Mouse (Mus musculus) brown adipose tissue, adult 24 weeks (tissue): ENCODE measurements around the gene Lemd1. TPM values are rescaled to one million over a fixed set of nuclear protein-coding genes. Genes with fewer than 3 reads are reported as not detected.

Source experiments
- H3K27ac ChIP-seq: fragments of 200-500 bp; replicated peaks from 2 replicates; pipeline ENCODE4 v1.5.1; 2012; ENCODE audit warnings: low read depth, mild to moderate bottlenecking, low read length
- H3K4me1 ChIP-seq: fragments of 200-500 bp; 2 replicates; pipeline ENCODE4 v1.6.1; 2012; ENCODE audit warnings: low read length, mixed read lengths; ENCODE audit not compliant: control insufficient read depth, insufficient read depth, insufficient read length
- H3K4me3 ChIP-seq: fragments of 200-500 bp; 2 replicates; pipeline ENCODE4 v1.5.1; 2012; ENCODE audit warnings: low read depth, mild to moderate bottlenecking, low read length, moderate library complexity; ENCODE audit not compliant: insufficient read depth
- polyA plus RNA-seq: library from polyadenylated mRNA; stranded (reverse); fragments of >200 nt; gene quantifications from 2 replicates; pipeline ENCODE4 v1.2.4, GENCODE M21; 2012; ENCODE audit not compliant: missing spikeins, insufficient read depth, insufficient read length

Lemd1 gene
- polyA plus RNA-seq, 1 experiment, result not detected

DNA sequence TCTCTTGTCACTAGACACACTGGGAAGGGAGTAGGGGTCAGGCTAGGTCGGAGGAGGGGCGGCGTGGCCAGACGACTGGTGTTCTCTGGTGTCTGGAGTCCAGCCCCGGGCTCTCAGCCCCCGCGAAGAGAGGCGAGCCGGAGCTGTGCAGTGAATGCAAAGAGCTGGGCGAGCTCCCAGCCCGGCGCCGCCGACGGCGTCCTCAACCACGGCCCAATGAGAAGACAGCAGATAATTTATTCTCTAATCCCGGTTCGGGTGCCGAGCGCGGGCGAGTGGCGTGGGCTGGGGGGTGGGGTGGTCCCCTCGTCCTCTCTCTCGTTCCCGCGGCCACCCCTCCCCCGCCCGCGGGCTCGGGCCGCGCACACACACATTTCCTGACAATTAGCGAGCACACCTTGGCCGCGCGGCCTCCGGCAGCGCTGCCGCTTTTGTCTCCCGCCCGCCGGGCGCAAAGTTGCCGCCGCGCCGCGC is 1.2 kb upstream of the Lemd1 start:
- no peaks in the 10 kb centered on the region; the same call in 1 of the 2 replicates for H3K4me1 ChIP-seq
- peak overlapping the region; percentile 53 for H3K4me3 ChIP-seq
- no peak overlapping the region for H3K27ac ChIP-seq

DNA sequence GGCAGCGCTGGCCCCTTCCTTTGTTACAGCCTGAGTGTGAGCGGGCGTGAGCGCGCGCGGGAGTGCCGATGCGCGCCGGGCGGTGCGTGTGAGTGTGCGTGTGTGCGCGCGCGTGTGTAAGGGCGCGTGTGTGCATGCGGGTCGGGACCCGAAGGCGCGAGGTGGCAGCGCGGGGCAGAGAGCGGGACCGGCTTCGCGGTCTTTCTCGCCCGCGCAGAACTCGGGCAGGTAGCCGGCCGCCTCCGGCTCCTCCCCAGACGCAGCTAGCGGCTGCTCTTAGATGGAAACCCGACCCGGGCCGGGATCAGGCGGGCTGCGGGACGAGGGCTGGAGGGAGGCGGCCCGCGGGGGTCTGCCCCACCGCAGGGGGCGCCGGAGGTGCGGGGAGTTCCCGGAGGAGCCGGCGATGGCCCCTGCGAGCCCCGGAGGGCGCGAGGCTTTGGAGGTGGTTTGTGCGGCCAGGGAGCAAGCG is 574 bp upstream of the Lemd1 start:
- no peak overlapping the region for H3K27ac ChIP-seq
- H3K4me1 ChIP-seq, result no peaks in the 10 kb centered on the region; the same call in 1 of the 2 replicates
- peak overlapping the region; percentile 44 for H3K4me3 ChIP-seq

DNA sequence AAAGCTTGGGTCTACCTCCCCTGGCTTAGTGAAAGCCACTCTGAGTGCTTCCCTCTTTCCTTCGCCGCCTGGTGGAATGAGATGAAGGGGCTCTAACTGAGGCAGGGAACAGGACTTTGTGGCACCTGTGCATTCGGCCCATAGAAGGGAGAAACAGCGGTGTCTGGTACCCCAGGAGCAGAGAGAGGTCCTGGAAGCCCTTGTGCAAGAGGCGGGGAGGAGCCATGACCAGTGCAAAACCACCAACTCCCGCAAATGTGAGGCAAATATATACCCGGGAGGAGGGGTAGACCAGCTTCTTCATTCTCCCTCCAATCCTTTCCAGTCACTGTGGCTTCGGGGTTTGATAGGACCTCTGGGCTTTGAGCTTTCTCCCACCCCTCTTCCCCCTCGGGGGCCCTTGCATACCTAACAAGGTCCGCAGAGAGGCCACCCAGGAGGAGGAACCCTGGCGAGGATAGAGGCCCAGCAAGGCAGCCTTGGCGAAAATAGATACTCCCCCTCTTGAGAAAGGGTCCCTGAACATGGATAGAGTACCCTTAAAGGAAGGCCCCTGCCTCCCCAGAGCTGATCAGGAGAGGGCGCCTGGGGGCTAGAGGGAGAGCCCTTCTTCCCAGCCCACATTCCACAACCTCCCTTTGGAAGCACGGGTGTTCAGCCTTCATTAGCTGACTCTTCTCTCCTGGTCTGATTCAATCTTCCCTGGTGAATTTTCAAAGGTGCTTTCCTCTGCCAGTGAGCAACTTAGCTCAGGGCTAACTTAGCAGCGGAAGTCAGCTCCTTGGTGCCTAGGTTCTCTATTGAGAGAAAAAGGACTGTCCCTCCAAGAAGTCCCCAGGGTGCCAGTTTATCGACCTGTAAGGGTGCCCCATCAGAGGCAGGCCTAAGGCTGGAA is 802 bp downstream of the Lemd1 start:
- no peak overlapping the region for H3K4me3 ChIP-seq
- no peak overlapping the region for H3K27ac ChIP-seq
- H3K4me1 ChIP-seq, result no peaks in the 10 kb centered on the region; the same call in 1 of the 2 replicates

DNA sequence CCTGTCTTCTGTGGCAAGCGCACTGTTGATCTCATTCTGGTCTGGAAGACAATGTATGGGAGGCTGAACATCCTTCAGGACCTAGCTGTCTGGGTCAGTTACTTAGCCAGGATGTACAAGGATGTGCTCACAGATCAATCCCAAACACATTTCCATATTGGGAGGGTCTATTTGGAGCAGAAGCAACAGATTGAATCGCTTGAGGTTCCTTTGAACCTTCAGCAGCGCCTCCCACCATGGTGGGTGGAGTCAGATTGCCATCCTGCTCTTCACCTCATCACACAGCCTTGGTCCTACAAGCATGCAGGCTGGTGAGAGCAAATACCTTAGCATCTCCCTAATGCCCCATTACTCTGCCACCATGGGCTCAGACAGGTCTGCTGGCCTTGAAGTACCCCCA is 2.6 kb downstream of the Lemd1 start:
- H3K4me1 ChIP-seq, result no peaks in the 10 kb centered on the region; the same call in 1 of the 2 replicates
- H3K4me3 ChIP-seq, result no peak overlapping the region
- H3K27ac ChIP-seq, result no peak overlapping the region

DNA sequence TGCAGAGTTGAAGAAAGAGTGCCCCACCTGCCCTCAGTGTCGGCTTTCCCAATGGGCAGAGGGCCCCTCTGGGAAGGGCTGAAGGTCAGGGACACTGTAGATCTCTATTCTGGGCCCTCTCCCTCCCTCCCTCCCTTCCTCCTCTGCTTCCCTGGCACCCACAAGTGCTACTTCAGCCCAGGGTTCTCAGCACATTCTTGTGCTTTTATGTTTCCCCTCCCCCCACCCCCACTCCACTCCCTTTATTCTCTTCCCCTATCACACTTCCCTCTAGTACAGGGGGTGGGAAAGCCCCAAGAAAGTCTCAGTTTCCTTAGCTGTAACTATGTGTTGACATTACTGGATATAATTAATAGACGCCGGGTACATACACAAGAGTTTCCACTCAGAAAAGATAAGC is 3.4 kb downstream of the Lemd1 start:
- H3K4me1 ChIP-seq, result no peaks in the 10 kb centered on the region; the same call in 1 of the 2 replicates
- no peak overlapping the region for H3K27ac ChIP-seq
- H3K4me3 ChIP-seq, result no peak overlapping the region

DNA sequence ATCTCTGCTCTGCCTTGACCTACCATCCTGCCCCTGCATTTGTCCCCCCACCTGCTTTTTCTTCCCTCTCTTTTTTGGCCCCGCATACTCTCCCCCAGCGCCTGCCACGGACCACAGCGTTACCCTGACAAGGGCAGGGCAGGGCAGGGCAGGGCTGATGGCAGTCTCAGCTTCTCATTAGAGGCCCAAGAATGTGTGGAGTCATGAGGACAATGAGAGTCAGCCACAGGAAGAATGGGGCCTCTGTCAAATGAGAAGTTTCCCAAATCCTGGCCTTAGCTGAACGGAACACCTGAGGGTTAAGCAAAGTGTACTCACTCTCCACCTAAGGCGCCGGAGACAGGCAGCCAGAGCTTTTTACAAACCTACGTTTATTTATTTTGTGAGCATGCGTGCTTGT is 3.9 kb downstream of the Lemd1 start:
- Histone ChIP-seq H3K4me3 (no peak overlapping the region), H3K27ac (no peak overlapping the region), H3K4me1 (no peaks in the 10 kb centered on the region; the same call in 1 of the 2 replicates)

DNA sequence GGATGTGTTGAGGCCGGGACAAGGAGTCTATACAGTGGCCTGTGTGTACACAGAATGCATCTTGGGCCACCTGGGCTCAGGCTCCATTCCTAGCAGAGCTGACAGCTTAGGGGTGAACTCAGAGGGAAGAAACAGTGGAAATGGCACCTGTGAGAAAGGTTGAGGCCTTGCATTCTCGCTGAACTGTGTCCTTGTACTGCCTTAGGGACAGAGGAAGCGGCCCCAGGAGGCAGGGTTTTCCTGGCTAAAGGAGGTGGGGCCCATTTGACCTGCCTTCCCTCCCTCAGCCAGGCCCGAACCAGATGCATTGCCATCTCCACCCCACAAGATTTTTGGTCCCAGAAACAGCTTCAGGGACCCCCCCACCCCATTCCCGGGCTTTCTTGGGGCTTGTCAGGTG is 4.5 kb downstream of the Lemd1 start:
- Histone ChIP-seq H3K27ac (no peak overlapping the region), H3K4me3 (no peak overlapping the region), H3K4me1 (no peaks in the 10 kb centered on the region; the same call in 1 of the 2 replicates)

DNA sequence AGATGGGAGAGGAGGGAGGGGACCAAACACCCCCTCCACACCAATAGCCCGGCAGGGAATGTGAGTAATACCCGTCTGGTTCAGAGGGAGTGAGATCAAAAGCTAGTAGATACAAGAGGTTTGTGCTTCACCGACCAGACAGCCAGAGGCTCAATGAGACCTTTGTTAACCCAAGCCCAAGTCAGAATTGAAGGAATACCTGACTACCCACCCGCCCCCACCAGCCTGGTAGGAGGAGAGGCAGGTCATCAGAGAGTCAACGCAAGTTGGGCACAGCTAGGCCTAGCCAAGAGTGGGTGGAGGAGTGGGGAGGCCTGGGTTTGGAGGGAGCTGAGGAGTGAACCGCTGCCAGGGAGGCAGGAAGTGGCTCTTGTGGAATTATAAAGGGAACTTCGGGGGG is 5.1 kb downstream of the Lemd1 start:
- H3K4me3 ChIP-seq, result no peak overlapping the region
- H3K27ac ChIP-seq, result no peak overlapping the region
- no peaks in the 10 kb centered on the region for H3K4me1 ChIP-seq

DNA sequence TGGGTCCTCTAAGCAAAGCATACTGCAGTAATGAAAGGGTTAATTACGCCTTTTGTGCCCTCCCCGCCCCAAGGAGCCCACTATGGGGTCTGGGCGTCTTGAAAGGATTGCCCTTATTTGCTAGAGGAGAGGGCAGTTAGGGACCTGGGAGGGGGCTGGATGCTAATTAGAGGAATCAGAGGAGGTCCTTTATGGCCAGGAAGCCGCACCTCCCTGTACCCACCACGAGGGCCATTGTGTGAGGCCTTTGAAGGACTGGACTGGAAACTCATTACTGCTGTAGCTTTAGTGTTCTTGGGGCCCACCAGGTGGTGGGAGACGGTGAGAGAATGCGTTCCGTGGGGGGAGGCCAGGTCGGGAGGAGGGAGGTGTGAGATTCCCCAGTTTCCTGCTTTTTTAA is 6.4 kb downstream of the Lemd1 start:
- no peak overlapping the region for H3K27ac ChIP-seq
- H3K4me3 ChIP-seq, result no peak overlapping the region
- no peaks in the 10 kb centered on the region for H3K4me1 ChIP-seq

DNA sequence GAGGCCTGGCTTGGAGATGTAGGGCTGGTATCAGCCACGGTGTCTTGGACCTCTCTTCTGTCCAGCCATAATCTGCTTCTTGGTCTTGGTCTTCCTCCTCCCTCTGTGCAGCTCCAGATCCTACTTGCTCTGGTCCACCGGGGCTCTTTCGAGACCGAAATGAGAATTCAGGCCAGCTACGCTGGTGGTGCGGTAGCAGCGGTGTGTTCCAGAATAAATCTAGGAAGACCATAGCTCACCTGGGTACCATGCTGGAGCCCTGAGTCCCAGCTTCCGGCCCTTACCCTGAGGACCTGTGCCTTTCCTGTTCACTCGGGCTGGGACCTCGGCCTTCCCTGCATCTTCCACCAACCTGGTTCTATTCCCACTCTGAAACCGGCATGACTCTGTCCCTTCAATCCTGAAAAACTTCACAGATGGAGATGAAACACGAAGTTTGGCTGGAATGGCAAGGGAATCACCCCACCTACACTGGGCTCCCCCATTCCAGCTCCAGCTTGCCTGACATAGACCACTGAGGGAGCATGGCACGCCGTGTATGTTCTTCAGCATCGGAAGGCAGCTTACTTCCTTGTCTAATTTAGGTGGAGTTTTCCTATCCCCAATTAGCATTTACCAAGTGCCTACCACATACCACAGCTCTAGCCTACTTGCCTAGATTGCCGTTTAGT is 7.3 kb downstream of the Lemd1 start:
- Histone ChIP-seq H3K4me1 (no peaks in the 10 kb centered on the region), H3K27ac (no peak overlapping the region), H3K4me3 (no peak overlapping the region)

DNA sequence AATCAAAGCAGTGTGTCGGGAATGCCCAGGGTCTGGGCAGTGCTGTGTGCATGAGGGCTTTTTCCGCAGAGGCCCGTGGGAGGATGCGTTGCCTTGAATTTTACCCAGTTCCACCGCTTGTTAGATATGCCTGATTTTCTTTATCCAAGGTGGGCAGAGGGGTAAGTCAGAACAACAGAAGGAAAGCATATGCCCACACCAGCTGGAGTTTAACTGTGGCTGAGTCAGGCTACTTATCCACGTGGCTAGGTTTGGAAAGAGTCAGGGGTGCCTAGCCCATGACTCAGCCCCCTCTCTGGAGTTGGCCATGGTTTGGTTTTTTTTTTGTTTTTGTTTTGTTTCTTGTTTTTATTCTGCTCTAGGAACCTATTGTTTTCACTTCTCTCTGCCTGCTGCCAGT is 8.0 kb downstream of the Lemd1 start:
- Histone ChIP-seq H3K4me1 (no peaks in the 10 kb centered on the region), H3K27ac (no peak overlapping the region), H3K4me3 (no peak overlapping the region)

DNA sequence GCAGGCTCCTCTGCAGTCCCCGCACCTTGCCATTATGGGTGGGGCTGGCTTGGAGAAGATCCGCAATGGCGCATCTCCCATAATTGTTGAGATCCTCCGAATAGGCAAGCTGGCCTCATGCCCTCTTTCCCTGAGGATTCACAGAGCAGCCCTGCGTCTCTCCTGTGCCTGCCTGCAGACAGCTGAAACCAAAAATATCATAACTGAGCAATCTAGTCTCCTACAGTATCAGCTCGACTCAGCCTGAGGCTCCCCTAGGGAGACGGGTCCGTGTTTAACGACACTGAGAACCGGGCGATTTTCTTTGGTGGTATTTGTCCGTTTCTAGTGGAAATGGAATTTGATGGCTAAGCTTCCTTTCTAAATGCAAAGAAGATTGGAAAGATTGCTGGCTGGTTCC is 8.7 kb downstream of the Lemd1 start:
- Histone ChIP-seq H3K4me3 (no peak overlapping the region), H3K27ac (no peak overlapping the region), H3K4me1 (no peaks in the 10 kb centered on the region)

DNA sequence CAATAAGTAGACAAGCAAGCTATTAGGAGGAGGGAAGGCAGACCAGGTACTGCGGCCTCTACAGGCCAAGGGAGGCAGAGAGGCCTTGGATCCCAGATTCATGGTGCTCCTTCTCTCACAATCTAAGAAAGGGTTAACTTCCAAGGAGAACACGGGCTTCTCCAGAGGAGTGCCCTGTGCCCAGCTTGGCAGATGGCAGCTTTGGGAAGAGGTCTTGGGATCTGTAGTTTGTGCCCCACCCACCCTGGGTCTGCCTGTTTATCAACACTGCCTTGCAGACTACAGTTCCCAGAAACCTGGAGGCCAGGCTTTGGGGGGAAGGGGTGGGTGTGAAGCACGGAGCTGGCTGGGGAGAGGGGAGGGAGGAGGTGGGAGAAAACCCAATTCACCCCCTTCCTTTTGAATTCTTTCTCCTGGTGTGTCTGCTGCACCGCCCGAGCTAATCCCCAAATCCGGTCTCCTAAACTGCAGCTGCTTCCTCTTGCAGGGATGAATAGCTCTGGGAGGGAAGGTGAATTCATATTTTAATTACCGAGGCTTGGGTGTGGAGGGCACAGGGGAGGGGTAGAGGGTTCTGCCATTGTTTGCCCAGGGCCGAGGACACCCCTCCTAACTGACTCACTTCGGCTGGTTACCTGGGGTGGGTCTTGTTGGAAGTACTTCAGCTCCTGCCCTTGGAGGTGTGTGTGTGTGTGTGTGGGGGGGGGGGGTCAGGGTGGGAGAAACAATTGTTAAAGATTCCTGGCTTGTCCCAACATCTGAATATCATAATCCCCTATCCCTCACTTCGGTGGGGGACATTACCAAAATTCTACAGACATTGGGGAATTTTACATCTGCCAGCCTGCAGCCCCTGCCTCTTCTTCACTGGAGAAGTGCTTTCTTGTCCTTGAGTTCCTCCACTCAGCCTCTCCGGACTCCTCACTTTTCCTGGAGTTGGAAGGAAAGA is 9.6 kb downstream of the Lemd1 start:
- H3K4me1 ChIP-seq, result no peaks in the 10 kb centered on the region
- no peak overlapping the region for H3K4me3 ChIP-seq
- no peak overlapping the region for H3K27ac ChIP-seq

DNA sequence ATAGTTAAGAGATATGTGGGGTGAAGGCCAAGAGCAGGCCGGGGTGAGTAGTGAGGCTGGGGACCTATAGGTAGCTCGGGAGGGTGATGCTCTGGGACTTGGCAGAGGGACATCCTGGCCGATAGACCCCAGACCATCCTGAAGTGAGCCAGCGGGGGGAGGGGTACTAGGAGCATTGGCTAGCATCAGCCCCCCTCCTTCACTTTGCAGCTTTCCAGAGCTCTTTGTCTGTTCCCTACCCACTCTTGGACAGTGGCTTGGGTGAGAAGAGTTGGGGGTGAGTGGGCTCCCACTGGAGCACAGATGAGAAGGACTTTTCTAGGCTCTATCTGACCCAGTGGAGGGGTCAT is 10.3 kb downstream of the Lemd1 start:
- H3K27ac ChIP-seq, result no peak overlapping the region
- H3K4me3 ChIP-seq, result no peak overlapping the region
- no peaks in the 10 kb centered on the region for H3K4me1 ChIP-seq

DNA sequence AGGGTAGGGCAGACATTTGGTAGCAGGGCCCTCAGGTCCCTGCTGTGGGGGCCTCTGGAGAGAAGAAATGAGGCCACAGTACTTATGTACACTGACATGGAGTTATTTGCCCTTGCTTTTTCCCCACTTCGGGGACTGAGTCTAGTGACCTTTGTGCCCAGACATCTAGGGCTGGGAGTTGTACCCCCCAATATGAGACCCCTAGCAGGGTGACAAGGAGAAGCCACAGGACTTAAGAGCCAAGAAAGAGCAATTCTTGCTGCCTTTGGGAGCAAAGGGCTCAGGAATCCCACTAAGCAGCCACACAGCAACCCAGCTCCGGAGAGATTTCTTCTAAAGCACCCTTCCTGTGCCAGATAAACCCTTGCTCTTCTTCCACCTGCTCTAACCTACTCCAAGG is 10.7 kb downstream of the Lemd1 start:
- Histone ChIP-seq H3K27ac (no peak overlapping the region), H3K4me1 (no peaks in the 10 kb centered on the region), H3K4me3 (no peak overlapping the region)
